Mouse (Mus musculus) bone marrow, adult 2 months (tissue): ENCODE data around the gene Prpf3.

Source experiments
- CTCF ChIP-seq: fragments of 200-500 bp; IDR thresholded peaks from 2 replicates; pipeline ENCODE4 v1.5.1; 2011; ENCODE audit warnings: low read length, control low read depth; ENCODE audit not compliant: control insufficient read depth, insufficient read depth
- POLR2A ChIP-seq: fragments of 200-500 bp; IDR thresholded peaks from 2 replicates; pipeline ENCODE4 v1.6.1; 2011; ENCODE audit warnings: low read depth, mild to moderate bottlenecking, control low read depth, low read length, borderline replicate concordance; ENCODE audit not compliant: control insufficient read depth

DNA sequence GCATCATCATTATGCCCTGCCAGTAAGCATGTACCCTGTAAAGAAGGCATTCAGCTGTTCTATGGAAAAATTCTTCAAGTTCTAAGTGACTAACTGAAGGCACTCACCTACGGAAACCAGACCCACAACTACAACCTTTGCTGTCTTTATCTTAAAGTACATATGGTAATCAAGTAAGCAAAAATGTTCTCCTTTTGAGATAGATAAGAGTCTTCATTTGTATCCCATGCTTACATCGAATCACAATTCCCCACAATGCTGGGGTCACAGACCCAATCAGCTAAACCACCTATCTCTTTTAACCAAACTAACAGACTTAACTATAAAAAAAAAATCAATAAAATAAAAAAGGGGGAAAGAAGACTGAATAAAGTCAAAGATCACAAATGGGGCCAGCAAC, 16.4 kb downstream of the Prpf3 start:
- no peak for TF ChIP-seq CTCF
- no peak for TF ChIP-seq POLR2A
